Mouse (Mus musculus) layer of hippocampus, postnatal 10 days (tissue): ENCODE data around the gene Mcidas. TPM values are rescaled to one million over a fixed set of nuclear protein-coding genes. Genes with fewer than 3 reads are reported as not detected.

Source experiments
- DNase-seq, 2 experiments: peaks; one replicate each; pipeline ENCODE4 v3.0.0; 2021; ENCODE audit warnings: low spot score in 2 of 2
- long read RNA-seq: library from polyadenylated mRNA; stranded (forward); transcript quantifications from one replicate; pipeline ENCODE4 v2.0.0, GENCODE M21; 2023
- total RNA-seq, 2 experiments: library from RNA; stranded (reverse); gene quantifications; 2 replicates each; pipeline ENCODE4 v1.2.3; 2021

Gene Mcidas
- under 1 TPM; 0.36 to 0.48 TPM for total RNA-seq
- long read RNA-seq, result 0 reads

DNA sequence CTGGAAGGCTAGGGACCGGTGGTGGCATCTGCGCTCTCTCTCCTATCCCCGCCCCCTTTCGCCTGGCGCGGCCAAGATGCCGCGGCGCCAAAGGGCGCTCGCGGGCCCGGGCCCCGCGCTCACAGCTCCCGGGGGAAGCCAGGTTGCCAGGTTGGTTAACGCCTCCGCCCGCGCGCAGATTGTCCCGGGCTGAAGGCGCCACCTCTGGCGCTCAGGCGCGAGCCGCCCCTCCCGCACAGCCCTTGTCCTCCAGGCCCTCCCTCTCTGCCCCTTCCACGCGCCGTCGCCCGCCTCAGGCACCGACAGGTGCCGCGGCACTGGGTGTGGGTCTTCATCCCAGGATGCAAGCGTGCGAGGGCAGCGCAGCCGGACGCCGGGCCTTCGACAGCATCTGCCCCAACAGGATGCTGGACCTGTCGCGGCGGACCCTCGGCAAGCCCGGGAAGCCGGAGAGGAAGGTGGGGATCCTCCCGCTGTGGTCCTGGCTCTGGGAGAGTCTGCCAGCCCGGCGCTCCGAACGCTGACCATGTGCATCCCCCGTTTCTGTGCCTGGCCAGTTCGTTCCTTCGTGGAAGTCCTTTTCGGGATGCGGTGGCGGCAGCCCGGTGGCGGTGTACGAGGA lies at the start of gene Mcidas:
Gene Mcidas, plus strand, starts transcription at position 315 of the 622 bp plus-strand sequence.
- no peak for DNase-seq

- no peak for DNase-seq
Measured at GRCm38 (mm10) chr13:112945312-112945711, 48.3 kb upstream of the Mcidas start.

- no peak for DNase-seq
Measured at GRCm38 (mm10) chr13:112945900-112946299, 47.7 kb upstream of the Mcidas start.

GRCm38 (mm10) chr13:112954067-112954466 lies 39.6 kb upstream of the Mcidas start:
- DNase-seq, result no peak

GRCm38 (mm10) chr13:112963081-112963480 lies 30.6 kb upstream of the Mcidas start:
- no peak for DNase-seq

DNA sequence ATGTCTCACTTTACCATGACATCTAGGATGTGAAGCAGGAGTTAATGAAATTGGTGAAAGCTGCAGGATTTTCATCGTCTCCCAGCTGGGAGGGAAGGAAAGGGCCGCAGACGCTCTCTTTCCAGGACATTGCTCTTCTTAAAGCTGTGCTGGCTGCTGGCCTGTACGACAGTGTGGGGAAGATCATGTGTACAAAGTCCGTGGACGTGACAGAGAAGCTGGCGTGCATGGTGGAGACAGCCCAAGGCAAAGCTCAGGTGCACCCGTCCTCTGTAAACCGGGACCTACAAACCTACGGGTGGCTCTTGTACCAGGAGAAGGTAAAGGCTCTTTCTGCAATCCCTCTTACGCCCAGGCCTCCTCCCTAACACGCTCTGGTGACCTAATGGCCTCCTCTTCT lies 29.2 kb upstream of the Mcidas start:
- DNase-seq, result no peak

- no peak for DNase-seq
Measured at GRCm38 (mm10) chr13:112967267-112967666, 26.4 kb upstream of the Mcidas start.

- DNase-seq, result no peak
Measured at GRCm38 (mm10) chr13:112976720-112977119, 16.9 kb upstream of the Mcidas start.

DNA sequence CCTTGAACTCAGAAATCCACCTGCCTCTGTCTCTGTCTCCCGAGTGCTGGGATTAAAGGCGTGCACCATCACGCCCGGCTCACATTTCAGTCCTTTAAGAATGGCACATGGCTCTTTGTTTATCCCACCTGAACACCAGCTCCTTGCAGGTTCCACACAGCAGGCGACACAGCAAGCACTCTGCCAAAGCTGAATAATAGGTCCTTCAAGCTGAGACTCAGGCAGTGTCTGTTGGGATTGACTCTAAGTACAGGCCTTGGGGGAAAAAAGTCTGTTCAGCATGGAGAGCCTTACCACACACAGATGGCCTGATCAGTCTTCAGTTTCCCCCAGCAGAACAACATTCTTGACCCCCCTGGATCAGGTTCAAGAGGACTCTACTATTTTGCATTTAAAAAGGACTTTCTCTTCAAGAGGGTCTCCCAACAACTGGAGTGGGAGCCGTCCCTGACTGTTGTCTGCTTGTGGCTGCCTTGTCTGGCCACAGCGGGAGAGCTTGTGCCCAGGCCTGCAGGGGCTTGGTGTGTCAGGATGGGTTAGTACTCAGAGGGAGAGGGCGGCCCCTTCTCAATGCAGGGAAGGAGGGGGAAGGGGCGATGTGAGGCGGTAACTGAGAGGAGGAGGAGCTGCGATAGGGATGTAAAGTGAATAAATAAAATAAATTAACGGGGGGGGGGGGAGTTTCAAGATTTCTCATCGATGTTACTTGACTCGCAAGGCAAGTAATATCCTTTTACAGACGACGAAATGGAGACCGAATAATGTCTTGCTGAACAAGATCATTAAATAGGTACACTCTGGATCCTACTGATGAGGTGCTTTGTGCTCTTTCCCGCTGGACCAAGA lies 7.8 kb upstream of the Mcidas start:
- no peak for DNase-seq

DNA sequence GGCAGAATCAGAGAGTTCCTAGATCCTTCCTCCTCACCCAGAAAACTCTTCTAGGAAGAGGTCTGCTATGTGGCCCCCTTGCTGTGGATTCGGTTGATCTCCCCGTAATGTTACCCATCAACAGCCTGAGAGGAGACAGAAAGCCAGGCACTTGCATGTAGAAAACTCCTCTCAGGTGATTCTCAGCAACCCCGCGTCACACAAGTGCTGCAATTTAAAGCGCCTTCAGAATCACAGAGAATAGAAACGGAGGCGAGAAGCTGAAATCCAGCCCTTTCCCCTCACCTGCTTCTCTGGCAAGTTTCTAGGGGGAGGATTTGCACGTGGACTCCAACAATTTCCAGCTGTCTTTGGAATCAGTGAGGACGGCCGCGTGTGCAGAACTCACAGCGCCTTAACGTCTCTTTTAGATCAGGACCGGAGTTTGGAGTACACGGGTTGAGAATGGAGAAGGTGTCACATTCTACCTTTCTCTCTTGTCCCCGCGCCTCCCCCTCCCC lies 7.1 kb upstream of the Mcidas start:
- DNase-seq, result no peak

GRCm38 (mm10) chr13:112987532-112987943 lies 6.1 kb upstream of the Mcidas start, which contains the start of gene Ccno:
Gene Ccno (plus strand): TSS chr13:112987802.
- DNase-seq, result peak; percentile 91 to 94

- DNase-seq, result no peak
Measured at GRCm38 (mm10) chr13:112987991-112988390, 5.7 kb upstream of the Mcidas start.

- DNase-seq, result no peak
Measured at GRCm38 (mm10) chr13:112988866-112989265, 4.8 kb upstream of the Mcidas start.

DNA sequence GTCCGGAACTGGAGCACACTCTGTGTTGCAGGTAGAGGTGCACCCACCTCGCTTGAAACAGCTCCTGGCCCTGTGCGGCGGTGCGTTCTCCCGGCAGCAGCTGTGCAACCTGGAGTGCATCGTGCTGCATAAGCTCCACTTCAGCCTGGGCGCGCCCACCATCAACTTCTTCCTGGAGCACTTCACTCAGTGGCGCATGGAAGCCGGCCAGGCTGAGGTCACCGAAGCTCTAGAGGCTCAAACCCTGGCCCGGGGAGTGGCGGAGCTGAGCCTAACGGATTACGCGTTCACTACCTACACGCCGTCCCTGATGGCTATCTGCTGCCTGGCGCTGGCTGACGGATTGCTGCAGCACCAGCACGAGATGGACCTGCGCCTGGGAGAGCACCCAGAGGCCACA lies 4.1 kb upstream of the Mcidas start:
- no peak for DNase-seq

GRCm38 (mm10) chr13:112990346-112990745 lies 3.3 kb upstream of the Mcidas start:
- no peak for DNase-seq

DNA sequence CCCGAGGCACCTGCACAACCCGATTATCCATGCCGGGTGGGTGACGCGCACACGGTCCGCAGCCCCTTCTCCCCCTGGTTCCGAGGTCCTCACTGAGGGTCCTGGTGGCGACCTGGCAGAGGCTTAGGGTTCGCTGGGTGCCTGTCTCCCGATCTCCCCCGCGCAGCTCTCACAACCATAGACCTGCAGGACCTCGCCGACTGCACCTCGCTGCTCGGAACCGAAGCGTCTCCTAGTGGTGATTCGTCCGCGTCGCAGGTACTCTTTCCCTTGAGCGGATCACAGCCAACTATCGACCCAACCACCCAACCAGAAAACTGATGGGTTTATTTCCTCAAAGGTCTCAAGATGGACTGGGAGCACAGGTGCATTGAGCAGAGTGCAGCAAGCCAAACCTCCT lies 546 bp downstream of the Mcidas start:
- DNase-seq, result peak; percentile 59 to 68

- DNase-seq, result no peak
Measured at GRCm38 (mm10) chr13:112996407-112996806, 2.8 kb downstream of the Mcidas start.

DNA sequence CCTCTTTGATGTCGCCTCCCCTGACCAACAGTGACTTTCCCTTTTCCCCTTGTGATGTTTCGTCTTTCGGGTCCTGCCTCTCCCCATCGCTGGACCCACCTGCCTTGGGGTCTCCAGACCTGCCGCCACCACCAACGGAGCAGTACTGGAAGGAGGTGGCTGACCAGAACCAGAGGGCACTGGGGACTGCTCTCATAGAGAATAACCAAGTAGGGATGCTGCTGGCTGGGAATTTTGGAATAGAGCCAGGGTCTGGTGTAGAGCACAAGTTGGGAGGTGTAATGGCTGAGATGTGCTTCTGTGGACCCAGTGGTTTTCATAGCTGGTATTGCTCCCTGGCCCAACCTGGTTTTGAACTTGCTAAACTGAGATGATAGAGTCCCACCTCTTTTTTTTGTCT lies 3.7 kb downstream of the Mcidas start:
- DNase-seq, result no peak

DNA sequence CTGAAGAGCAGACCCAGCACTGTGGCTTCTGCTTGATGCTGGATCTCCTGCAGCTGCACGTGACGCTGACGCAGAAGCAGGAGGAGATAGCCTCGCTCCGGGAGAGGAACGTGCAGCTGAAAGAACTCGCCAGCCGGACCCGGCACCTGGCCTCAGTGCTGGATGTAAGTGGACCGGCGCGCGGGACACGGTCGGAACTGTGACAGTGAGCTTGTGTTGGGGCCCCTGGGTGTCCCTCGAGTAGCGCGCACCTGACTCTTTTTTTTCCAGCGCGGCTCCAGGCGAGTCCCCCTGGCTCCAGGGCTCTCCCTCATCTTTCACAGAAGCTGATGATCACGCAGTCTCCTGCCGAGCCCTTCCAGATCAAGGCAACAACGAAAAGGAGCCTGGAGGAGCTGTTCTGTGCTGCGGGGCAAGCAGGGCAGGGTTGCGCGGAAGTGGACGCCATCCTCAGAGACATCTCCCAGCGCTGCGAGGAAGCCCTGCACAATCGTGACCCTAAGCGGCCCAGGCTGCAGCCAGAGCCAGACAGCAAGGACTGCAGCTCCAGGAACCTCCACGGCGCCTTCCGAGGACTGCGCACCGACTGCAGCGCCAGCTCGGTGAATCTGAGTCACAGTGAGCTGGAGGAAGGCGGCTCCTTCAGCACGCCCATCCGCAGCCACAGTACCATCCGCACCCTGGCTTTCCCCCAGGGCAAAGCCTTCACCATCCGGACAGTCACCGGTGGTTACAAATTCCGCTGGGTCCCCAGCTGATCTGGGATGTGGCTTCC lies 5.0 kb downstream of the Mcidas start:
- DNase-seq, result peak; percentile 18 to 46

DNA sequence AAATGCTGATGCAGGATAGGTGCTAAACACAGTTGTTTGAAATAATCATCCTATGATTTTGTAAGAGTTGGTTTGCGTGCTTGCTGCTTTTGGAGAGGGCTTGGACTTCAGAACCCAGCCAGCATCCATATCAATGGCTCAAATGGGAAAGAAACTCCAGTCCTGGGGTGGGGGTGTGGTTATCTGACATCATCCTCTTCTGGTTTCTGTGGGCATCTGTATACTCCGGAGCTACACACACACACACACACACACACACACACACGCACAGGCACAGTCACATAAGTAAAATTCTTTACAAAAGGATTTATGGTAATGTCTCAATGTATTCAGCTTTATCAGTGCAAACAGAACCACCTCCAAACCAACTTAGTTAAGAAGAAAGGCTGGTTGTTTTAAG lies 6.4 kb downstream of the Mcidas start:
- no peak for DNase-seq

- DNase-seq, result no peak
Measured at GRCm38 (mm10) chr13:113000576-113001318, 7.1 kb downstream of the Mcidas start.
